Comparison of ENCODE assay signal across 10 mouse cellular contexts in genomic region chr11:51502431-51502851, GRCm38 (mm10).
DNase-seq lines count a peak whose midpoint lies in the region; ATAC-seq and TF ChIP-seq lines count a peak whose summit lies in the region.
"Had no signal": no experiment of that assay in that cellular context is flagged by ENCODE, and none has a peak within 500 bp of the region (broad histone marks: within the 10 kb centered on the region; RNA-seq: fewer than 3 reads in every experiment).

No protein-coding gene starts in this region.

- peak; percentile 63 for DNase-seq in layer of hippocampus, adult 11-12 months (ENCODE audit: low spot score)
- DNase-seq in layer of hippocampus, postnatal 25 days (ENCODE audit: extremely low spot score in 1 of 2, low spot score in 1 of 2): no peak
- DNase-seq in left cerebral cortex, adult 2 months (ENCODE audit: extremely low spot score in 1 of 2, low spot score in 2 of 2): peak; percentile 39 to 40
- peak; percentile 28 for DNase-seq in right cerebral cortex, postnatal 14 days
- no peak for DNase-seq in adrenal gland, postnatal 25 days
- DNase-seq in testis, postnatal 10 days (ENCODE audit: low spot score): no peak
- DNase-seq: cerebellum, postnatal 36 days; gastrocnemius, postnatal 25 days had no signal

- ATAC-seq in frontal cortex, adult (ENCODE audit: low TSS enrichment): peak; percentile 96

- H3K27ac ChIP-seq in left cerebral cortex, adult 2 months: no peak overlapping the region
- H3K27ac ChIP-seq: hindbrain, embryonic 12.5 days had no signal

- no peak overlapping the region for H3K4me3 ChIP-seq in left cerebral cortex, adult 2 months
- H3K4me3 ChIP-seq: hindbrain, embryonic 12.5 days had no signal

- TF ChIP-seq CTCF in left cerebral cortex, adult 2 months (IDR thresholded peaks at IDR 0.05): no peak

- intact Hi-C loops in left cerebral cortex, adult 2 months (cut with DNase I): loop anchor here (2.0 to 5.0 kb wide), 2 partner anchors 112 to 160 kb away; no protein-coding TSS in a partner anchor

Comparison
In these comparisons a context has a peak if more than half of its experiments do, and no peak if none do; other contexts are left out.
1. DNase-seq: peak in layer of hippocampus, adult 11-12 months (single experiment), left cerebral cortex, adult 2 months (2 of 2) and right cerebral cortex, postnatal 14 days (single experiment); none in layer of hippocampus, postnatal 25 days (0 of 2), adrenal gland, postnatal 25 days (single experiment) and testis, postnatal 10 days (single experiment).